In the genomic region with DNA sequence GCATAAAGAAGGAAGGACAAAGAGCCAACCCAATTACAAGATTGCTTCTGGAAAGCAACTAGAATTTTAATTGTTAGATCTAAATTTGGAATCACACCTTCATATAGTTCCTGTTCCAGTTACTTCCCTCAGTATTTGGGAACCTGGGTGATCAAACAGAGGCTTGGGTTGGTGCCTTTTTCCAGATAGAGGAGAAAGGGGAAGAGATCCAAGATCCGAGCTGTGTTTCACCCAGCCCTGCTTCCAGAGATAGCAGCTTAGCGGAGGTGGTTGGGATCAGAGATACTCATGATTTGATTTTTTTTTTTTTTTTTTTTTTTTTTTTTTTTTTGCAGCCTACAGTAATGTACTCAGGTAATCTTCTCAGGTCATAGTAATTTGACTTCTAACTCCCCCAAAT, we compare ENCODE assay signal across 16 mouse cellular contexts. TPM values are rescaled to one million over a fixed set of nuclear protein-coding genes. Genes with fewer than 3 reads are reported as not detected.
"Had no signal": no experiment of that assay in that cellular context is flagged by ENCODE, and none has a peak within 500 bp of the region (broad histone marks: within the 10 kb centered on the region; RNA-seq: fewer than 3 reads in every experiment).

No protein-coding gene starts in this region.

- H3K27ac ChIP-seq: kidney, postnatal 0 days; limb, embryonic 13.5 days; liver, embryonic 12.5 days; neural tube, embryonic 15.5 days; stomach, postnatal 0 days had no signal

- DNase-seq: thymus, postnatal 25 days had no signal

- H3K27me3 ChIP-seq: liver, embryonic 12.5 days; neural tube, embryonic 15.5 days had no signal

- H3K4me2 ChIP-seq: limb, embryonic 13.5 days; liver, embryonic 12.5 days; midbrain, embryonic 11.5 days had no signal

- H3K9me3 ChIP-seq: limb, embryonic 13.5 days; liver, embryonic 12.5 days; megakaryocyte, embryonic 14.5 days; neural tube, embryonic 15.5 days had no signal

- H3K9ac ChIP-seq: limb, embryonic 13.5 days; liver, embryonic 12.5 days; neural tube, embryonic 15.5 days had no signal

- H3K36me3 ChIP-seq: limb, embryonic 13.5 days; liver, embryonic 12.5 days; neural tube, embryonic 15.5 days had no signal

- H3K4me3 ChIP-seq: limb, embryonic 13.5 days; liver, embryonic 12.5 days; megakaryocyte, embryonic 14.5 days; neural tube, embryonic 15.5 days had no signal

- H3K4me1 ChIP-seq: liver, embryonic 12.5 days; megakaryocyte, embryonic 14.5 days had no signal

- ATAC-seq: inflammation-experienced regulatory T-cells, adult 6 months; intestine, postnatal 0 days; liver, embryonic 12.5 days; midbrain, embryonic 16.5 days had no signal

RNA-seq across cellular contexts. Expression of gene Ccl2, which starts 0.5 kb away (rescaled TPM):
- polyA plus RNA-seq: inflammation-experienced regulatory T-cells, adult 6 months had no signal

RNA-seq across cellular contexts. Expression of gene Gm17268, which starts 2.5 kb away (rescaled TPM):
- polyA plus RNA-seq: inflammation-experienced regulatory T-cells, adult 6 months; intestine, postnatal 0 days; kidney, postnatal 0 days; limb, embryonic 13.5 days; liver, embryonic 12.5 days; liver, embryonic 16.5 days; lung, embryonic 16.5 days; midbrain, embryonic 11.5 days; midbrain, embryonic 16.5 days; neural tube, embryonic 11.5 days; neural tube, embryonic 15.5 days; small intestine, adult 2 months; stomach, postnatal 0 days; urinary bladder, adult 2 months had no signal

RNA-seq across cellular contexts. Expression of gene Ccl7, which starts 9.7 kb away (rescaled TPM):
- polyA plus RNA-seq: inflammation-experienced regulatory T-cells, adult 6 months had no signal

RNA-seq across cellular contexts. Expression of gene Ccl11, which starts 21.8 kb away (rescaled TPM):
- polyA plus RNA-seq: inflammation-experienced regulatory T-cells, adult 6 months; midbrain, embryonic 11.5 days had no signal
